Mouse (Mus musculus) ovary, postnatal 36 days (tissue): Measurements from ENCODE around the gene Doc2b.

ENCODE experiments used
- DNase-seq: peaks from one replicate; pipeline ENCODE4 v3.0.0; 2022; ENCODE audit warnings: low spot score, mixed read lengths

The Doc2b gene

GRCm38 (mm10) chr11:75792535-75792934, 3.3 kb downstream of the Doc2b start:
- DNase-seq = no peak

GRCm38 (mm10) chr11:75785897-75786296, 10.0 kb downstream of the Doc2b start:
- DNase-seq = no peak

- DNase-seq = no peak
Measured at GRCm38 (mm10) chr11:75783799-75784198, 12.1 kb downstream of the Doc2b start.

GRCm38 (mm10) chr11:75781919-75782318, 13.9 kb downstream of the Doc2b start:
- peak; percentile 65 for DNase-seq

- no peak for DNase-seq
Measured at GRCm38 (mm10) chr11:75775919-75776318, 19.9 kb downstream of the Doc2b start.

- no peak for DNase-seq
Measured at GRCm38 (mm10) chr11:75772562-75772961, 23.3 kb downstream of the Doc2b start.

- peak; percentile 83 for DNase-seq
Measured at GRCm38 (mm10) chr11:75769206-75769605, 26.6 kb downstream of the Doc2b start.

GRCm38 (mm10) chr11:75768091-75768989, 27.5 kb downstream of the Doc2b start:
- no peak for DNase-seq

GRCm38 (mm10) chr11:75767014-75767413, 28.8 kb downstream of the Doc2b start:
- DNase-seq = no peak

- no peak for DNase-seq
Measured at GRCm38 (mm10) chr11:75765161-75765560, 30.7 kb downstream of the Doc2b start.

GRCm38 (mm10) chr11:75764521-75765023, 31.3 kb downstream of the Doc2b start:
- DNase-seq = no peak

GRCm38 (mm10) chr11:75762708-75763107, 33.1 kb downstream of the Doc2b start:
- DNase-seq = no peak

GRCm38 (mm10) chr11:75760785-75761184, 35.1 kb downstream of the Doc2b start:
- DNase-seq = no peak

GRCm38 (mm10) chr11:75758553-75758952, 37.3 kb downstream of the Doc2b start:
- no peak for DNase-seq

- no peak for DNase-seq
Measured at GRCm38 (mm10) chr11:75756687-75757086, 39.2 kb downstream of the Doc2b start.

- no peak for DNase-seq
Measured at GRCm38 (mm10) chr11:75751082-75751481, 44.8 kb downstream of the Doc2b start.

GRCm38 (mm10) chr11:75750537-75750936, 45.3 kb downstream of the Doc2b start:
- no peak for DNase-seq

- DNase-seq = no peak
Measured at GRCm38 (mm10) chr11:75744761-75745160, 51.1 kb downstream of the Doc2b start.

GRCm38 (mm10) chr11:75741615-75742014, 54.2 kb downstream of the Doc2b start:
- DNase-seq = no peak

- DNase-seq = no peak
Measured at GRCm38 (mm10) chr11:75740204-75740603, 55.6 kb downstream of the Doc2b start.

GRCm38 (mm10) chr11:75738477-75738821, 57.4 kb downstream of the Doc2b start:
- no peak for DNase-seq

- DNase-seq = no peak
Measured at GRCm38 (mm10) chr11:75737806-75738476, 57.9 kb downstream of the Doc2b start.

- DNase-seq = no peak
Measured at GRCm38 (mm10) chr11:75736978-75737377, 58.9 kb downstream of the Doc2b start.
